Mouse (Mus musculus) c-Kit-positive CD71-positive TER-119-negative erythroid progenitor cells, embryonic 14.5 days (primary cell): ENCODE measurements around the gene Id3.
A peak's percentile ranks its signal among the peaks of the same experiment; 100 is the strongest.

Source experiments
- DNase-seq: peaks from one replicate; pipeline ENCODE4 v3.0.0-alpha.2; 2013; ENCODE audit warnings: low read depth

Id3 gene

DNA sequence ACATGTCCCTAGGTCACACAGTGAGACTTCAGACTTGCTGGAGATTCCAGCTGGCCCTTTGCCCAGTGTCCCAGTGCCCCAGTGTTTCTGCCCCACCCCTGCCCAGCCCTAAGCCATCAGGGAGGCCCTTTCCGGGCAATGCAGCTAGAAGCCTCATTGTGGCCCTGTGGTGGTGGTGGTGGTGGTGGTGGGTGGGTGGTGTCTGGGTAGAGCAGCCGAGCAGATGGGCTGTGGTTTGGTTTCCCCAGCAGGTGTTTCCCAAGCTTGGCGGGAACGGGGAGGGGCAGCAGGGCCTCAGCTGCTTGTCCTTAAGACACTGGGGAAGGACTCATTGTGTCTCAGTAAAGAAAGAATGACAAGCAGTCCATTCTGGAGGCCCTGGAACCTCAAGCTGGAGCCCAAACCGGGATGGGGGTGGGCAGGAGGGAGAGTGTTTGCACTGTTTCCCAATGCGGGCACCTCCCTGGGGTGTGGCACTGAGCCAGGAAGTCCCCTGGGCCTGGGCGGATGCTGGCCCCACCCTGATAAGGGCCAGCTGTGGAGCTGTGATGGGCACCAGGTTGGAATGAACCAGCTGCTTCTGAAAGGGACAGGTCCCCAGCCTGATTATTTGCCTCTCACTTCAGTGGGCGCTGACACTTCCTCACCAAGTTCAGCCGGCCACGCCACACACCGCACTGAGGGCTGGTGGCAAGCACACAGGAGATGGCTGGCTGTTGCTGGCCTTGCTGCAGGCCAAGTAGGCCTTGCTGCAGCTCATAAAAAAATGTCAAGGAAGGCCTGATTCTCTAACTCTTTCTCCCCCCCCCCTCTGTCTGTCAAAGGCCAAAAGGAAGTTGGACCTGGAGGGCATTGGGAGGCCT lies 34.5 kb downstream of the Id3 start:
- DNase-seq = peak; percentile 87

DNA sequence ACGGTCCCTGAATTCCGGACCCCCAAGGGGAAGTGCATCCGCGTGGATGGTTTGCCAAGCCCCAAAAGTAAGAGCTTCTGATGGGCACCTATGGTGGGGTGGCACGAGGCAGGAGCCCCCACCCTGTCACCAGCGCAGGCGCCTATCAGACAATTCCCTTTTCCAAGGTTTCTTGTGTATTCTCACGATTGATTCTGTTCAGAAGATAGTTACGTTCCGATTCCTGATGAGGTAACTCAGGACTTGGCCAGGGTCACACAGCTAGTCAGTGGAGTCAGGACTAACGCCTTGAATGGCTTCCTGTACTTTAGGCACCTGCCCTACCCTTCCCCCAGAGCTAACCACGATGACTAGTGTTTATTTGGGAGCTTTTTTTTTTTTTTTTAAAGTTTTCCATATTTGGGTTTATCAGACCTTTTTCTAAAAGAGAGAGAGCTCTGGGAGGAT lies 35.2 kb downstream of the Id3 start:
- DNase-seq = no peak

DNA sequence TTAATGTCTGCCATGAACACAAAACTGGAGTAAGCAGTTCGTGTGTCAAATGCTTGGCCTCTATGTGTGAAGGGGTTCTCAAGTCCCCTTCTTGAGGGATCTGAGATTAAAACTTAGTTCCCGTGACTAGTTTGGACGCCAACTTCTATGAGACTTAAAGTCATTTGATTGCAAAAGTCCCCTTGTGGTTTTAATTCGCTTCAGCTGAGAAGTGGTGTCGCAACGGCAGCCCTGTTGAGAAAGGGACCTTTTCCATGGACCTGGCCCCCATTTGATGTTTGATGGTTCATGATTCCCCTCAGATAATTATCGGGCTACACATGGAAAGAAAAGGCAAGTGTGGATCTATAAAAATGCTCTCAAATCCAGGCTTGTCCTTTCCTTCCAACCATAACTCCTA lies 36.2 kb downstream of the Id3 start:
- DNase-seq = no peak

DNA sequence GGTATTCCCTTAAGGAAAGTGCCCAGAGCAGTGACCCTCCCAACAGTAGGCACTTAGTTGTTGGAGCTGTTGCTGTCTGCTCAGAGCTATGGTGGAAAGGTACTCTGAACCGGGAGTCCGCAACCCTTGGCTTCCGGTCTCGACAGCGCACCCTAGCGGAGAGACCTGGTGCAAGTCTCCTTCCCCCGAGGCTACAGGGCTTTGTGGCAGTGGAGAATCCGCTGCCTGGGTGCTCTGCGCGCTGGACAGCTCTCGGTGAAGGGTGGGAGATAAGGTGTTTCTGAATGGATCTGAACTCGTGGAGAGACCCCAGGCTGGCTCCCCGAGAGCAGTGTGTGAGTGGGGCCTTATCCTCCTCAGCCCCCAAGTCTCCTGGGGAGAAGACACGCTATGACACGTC lies 36.7 kb downstream of the Id3 start:
- DNase-seq = peak; percentile 88

DNA sequence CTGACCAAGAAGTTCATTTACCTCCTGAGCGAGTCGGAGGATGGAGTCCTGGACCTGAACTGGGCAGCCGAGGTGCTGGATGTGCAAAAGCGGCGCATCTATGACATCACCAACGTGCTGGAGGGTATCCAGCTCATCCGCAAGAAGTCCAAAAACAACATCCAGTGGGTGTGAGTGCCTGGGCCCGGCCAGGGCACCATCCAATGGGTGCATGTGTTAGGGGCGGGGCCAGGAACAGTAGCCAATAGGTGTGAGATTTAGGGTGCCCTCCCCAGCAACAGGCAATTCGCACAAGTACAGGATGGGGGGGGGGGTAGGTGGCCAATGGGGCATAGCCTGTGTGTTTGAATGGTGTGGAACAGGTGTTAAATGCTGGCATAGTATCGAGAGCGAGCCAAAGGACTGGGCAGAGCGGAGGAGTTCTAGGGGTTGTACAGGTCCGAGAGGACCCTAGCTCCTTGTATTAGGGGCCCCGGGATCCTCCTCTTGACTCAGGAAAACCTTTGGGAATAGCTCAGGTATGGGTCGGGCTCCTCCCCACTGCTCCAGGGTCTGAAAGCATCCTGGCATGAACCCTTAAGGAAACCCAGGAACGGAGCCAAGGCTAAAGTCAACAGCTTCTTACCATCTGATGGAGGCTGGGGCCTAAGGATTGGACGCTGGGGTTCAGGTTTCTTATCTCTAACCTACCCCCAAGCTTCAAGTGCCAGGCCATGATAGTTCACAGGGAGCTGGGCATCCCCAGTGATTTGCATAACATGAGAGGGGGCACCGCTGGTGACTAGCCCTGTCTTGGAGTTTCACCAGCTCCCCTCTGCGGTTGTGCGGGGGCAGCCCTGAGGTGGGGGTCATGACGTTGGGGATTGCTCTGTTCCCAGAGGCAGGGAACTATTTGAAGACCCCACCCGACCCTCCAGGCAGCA lies 37.4 kb downstream of the Id3 start:
- peak; percentile 72 for DNase-seq

DNA sequence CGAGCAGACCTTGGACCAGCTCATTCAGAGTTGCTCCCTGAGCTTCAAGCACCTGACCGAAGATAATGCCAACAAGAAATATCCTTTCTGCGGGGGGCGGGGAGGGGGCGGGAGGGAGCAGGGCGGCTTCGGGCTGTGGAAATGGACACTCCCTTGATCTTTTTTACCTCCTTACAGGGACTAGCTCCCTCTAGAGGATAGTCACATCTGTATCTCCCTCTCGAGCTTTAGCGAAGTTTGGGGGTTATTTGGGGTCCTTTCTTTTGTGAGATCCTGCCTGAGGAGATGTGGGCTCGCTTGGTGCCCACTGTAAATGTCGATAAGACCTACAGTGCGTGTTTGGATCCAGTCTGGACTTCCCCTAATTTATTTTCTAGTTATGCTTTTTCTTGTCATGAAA lies 38.1 kb downstream of the Id3 start:
- peak; percentile 57 for DNase-seq

DNA sequence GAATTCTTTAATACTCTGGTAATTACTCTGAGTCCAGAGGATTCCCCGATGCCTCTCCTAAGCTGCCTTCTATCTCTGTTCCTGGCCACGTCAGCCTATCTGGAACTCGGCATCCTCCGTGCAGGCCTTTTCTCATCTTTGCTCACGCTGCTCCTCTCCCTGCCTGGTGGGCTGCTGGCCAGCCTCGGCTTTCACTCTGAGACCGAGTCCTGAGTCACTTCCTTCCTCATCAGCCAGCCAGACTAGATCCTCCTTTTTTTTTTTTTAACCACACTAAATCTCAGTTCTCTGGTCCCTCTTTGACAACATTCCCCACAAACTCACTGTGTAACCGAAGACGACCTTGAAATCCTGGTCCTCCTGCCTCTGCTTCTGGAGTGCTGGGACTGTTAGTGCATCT lies 42.1 kb downstream of the Id3 start:
- DNase-seq = no peak

DNA sequence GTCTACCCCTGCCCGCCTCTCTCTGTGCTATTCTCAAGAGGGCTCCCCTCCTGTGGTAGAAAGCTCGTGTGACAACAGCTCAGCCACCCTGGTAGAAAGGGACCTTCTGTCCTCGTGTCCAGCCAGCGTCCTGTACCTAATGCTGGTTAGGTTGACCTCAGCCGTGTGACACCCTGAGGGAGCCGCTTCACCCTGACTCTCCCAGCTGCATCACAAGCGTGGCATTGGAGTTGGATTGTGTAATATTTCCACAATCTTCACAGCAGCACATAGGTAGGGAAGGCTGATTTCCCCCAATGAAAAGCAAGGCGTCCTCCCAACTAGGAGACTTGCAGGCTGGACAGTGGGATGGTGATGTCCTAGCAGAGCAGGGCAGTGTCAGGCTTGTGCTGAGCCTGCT lies 43.0 kb downstream of the Id3 start:
- DNase-seq = no peak

DNA sequence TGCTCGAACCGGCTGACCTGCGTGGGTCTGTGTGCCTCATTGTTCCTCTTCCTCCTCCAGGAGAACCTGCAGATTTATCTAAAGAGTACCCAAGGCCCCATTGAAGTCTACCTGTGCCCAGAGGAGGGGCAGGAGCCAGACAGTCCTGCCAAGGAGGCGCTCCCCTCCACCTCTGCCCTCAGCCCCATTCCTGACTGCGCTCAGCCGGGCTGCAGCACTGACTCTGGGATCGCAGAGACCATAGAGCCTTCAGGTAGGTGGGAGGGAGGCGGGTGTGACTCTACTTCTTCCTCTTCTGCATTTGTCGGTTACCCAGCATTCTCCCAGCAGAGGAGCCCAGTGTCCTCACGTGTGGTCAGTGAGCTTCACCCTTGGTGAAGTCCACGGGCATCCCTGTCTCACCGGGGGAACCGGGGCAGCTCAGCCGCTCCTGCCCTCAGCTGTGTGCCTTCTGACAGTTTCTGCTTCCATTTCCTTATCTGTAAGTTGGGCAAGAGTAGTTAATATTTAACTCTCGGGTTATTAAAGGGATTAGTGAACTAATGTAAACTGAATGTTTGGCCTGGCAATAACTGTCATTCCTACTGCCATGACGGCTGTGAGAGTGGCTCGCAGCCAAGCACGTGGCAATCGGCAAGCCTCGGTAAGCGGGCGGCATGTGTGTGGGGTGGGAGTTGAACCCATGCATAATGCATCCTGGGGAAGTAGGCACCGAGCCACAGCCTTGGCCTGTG lies 43.6 kb downstream of the Id3 start:
- no peak for DNase-seq

DNA sequence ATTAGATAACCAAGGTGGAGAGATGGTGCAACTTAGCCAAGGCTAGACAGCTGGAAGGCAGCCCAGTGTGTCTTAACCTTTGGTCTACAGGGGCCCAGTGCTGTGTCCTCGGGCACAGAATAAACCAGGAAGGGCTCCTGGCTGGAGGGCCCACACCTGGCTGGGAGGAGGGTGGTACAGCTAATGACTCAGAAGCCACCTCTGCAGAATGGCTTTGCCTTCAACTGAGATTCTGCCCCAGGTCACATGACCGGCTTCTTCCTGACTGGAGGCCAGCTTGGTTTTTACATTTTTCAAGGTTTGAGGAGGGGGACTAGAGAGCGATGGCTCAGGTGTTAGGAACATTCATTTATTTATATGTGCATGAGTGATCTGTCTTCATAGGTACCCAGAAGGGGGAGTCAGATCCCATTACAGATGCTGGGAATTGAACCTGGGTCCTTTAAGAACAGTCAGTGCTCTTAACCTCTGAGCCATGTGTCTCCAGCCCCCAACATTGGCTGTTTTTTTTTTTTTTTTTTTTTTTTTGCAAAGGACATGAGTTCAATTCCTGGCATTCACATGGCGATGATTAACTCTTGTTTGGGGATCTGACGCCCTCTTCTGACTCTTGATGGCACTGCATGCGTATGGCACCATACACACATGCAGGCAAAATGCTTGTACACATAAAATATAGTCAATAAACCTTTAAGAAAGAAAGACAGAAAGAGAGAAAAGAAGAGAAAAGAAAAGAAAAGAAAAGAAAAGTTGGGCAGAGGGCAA lies 45.9 kb downstream of the Id3 start:
- DNase-seq = no peak

DNA sequence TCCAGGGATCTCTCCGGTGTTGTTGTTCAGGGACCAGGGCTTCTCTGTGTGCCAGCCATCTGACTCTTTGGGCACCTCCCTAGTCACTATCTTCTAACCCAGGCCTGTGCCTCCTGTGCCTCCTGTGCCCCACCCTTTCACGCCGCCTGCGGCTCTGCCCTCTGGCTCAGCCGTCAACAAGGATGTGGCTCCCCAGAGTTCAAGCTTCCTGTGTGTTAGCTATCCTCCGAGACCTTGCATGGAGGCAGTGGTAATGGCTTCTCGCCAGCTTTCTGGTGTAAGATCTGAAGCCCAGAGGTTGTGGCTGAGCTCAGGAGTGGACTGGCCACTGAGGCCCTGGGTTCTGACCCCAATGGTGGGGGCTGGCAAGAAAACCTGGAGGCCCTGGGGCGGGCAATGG lies 46.6 kb downstream of the Id3 start:
- peak; percentile 76 for DNase-seq

DNA sequence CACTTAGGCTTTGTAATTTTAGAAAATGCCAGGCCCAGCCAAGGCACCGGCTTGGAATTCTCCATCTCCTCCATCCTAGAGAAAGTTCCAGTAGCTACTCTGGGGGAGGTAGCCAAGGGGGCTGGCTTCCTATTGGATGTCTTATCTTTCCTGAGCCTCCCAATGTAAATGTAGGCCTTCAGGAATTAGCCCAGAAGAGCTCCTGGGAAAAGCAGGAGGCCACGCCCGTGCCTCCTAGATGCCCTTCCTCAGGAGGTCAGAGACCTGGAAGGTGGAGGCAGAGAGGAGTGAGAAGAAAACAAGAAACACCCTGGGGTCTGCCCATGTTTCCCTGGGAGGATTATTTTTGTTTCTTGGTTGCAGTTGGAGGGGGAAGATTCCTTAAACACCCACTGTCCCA lies 50.3 kb downstream of the Id3 start:
- no peak for DNase-seq

DNA sequence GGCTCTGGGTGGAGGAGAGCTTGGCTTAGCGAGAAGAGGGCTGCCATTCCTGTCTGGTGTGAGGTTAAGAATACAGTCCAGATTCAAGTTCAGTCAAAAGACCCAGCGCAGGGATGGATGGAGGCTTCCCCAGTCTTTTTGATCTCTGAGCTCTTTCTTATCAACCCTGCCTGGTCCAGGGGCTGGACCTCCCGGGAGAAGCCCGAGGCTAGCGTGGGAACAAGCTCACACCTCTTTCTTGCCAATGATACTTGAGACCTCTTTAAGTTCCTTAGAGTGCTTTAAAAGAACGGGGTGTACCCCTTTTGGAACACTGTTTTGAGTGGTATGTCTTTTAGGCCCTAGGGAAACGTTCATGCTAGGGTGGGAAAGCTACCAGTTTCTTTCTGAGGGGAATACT lies 51.7 kb downstream of the Id3 start:
- DNase-seq = no peak
